Mouse (Mus musculus) spleen, embryonic (tissue): Measurements from ENCODE around the gene Eftud2.

ENCODE experiments used
- CTCF ChIA-PET: fragments of 350-600 bp; sonication (Branson Sonifier 250); formaldehyde crosslinking; loops from one replicate; lab custom pipeline; 2022; lab: Charles Lee

The Eftud2 gene

DNA sequence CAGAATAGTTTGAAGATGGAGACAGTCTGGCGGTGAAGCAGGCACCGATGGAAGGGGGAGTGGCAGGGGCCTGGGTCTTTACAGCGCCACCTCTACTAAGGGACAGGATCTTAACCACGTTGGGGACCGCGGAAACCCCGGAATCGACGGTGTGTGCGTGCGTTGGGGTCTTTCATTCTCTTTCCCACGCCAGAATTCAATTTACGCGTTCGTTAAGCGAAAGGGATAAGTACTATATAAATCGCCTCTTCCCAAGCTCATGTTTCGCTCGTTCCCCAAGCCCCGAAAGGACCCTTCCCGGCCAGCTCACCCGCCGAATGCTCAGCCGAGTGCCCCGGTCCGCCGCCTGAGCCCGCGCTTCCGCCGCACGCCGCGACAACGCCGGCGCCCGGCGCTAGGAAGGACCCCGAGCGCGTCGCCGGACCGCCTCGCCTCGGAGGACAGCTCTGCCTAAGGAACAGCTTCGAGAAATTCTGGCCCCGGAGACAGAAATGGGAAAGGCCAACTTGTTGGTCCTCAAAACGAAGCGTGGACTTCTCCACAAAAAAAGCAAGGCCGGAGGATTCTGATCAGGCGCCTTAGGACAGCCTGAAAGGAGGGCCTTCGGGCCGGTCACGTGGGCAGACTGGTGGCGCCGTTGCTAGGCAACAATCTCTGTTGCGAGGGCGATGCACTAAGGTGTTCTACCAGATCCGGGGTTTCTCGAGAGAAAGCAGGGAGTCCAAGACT lies at the start of gene Eftud2, which contains the start of gene Ccdc103:
Eftud2 (minus strand) TSS at position 401 of the 729 bp plus-strand sequence.
Ccdc103 (plus strand) TSS at position 620 of the 729 bp plus-strand sequence.
- CTCF ChIA-PET = interaction anchor here (0.8 kb wide), 1 partner anchor 10 kb away, joined by 4 read pairs; no protein-coding TSS in a partner anchor

DNA sequence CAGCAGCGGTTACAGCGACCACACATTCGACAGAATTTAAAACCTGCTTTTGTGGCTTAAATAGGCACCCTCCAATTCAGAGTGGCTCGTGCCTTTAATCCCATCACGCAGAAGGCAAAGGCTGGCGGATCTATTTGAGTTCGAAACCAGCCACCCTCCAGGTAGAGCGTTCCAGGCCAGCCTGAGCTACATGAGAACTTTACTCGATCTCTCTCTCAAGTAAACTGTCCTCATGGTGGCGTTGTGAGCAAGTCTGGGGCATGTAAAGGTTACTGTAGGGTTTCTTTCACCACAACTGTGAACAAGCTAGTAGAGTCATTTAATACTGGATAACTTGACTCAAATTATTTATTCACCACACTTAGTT lies 44.5 kb upstream of the Eftud2 start:
- CTCF ChIA-PET = interaction anchor here (0.6 to 0.7 kb wide), 5 partner anchors 48 to 1224 kb away, joined by 3 to 5 read pairs (median 4); no protein-coding TSS in a partner anchor

DNA sequence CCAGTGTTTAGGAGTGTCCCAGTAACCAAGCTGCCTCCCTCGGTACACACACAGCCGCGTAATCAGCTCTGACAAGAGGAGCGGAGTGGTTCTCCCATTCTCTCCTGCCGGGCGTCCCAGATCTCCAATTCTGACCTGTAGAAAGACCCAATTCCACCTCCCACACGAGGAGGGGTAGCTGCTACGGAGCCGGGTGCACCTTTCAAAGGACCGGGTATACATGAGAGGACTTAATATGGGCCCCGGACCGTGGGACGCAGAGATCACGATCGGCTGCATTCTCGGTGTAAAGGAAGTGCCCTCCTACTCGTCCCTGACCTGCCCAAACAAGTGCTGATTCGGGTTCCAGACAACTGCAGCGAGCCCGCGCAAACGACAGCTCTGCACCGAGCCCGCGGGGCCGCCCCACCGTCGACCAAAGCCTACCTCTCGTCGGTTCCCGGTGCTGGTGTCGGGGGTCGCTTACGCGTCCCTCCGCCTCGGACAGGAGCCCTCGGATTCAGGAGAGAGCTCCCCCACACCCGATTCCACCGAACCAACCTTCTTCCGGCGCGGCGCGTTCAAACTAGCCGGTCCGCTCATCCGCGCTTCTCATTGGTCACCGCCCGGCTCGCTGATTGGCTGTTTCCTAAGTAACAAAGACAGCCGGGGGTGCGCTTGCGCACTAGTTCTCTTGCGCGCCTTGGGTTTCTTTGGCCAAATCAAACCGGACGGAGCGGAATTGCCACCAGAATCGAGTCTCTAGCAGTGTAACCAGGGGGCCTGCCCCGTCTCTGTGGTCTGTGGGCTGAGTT lies 44.0 kb upstream of the Eftud2 start, which contains the start of gene Kif18b:
Kif18b (minus strand) TSS at position 568 of the 794 bp plus-strand sequence.
- CTCF ChIA-PET = interaction anchor here (0.6 kb wide), 2 partner anchors 48 to 1139 kb away, joined by 4 to 5 read pairs; no protein-coding TSS in a partner anchor

DNA sequence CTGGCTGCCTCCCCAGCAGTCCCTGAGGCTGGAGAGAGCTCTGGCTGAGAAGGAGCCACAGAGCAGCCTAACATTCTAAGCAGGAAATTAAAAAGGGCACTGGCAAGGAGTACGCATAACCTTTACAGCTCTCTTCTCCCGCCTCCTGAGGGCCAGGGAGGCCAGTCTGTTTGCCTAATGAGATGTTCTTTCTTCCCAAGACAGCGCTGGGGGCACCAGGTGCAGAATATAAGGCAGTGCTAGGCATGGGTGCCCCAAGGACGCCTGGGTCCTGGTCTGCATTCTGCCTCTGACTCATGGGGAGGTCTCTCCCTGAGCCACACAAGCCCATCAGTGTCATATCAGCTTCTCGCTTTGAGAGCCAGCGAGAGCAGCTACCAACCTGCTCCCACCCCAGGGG lies 40.7 kb upstream of the Eftud2 start:
- CTCF ChIA-PET = no interaction called here

DNA sequence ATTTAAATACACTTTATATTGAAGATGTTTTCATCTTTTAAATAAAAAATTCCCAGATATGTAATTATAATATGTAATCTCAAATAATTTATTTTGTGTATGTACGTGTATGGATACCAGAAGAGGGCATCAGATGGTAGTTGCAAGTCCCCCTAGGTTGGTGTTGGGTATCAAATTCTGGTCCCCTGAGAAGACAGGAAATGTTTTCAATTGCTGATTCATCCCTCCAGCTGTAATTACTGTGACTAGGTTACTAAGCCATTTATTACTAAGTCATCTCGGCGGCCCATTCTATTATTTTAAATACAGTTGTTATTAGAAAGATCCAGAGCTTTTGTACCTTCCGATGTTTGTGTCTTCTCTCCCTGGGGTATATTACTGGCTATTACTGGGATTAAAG lies 37.3 kb upstream of the Eftud2 start:
- CTCF ChIA-PET = no interaction called here

DNA sequence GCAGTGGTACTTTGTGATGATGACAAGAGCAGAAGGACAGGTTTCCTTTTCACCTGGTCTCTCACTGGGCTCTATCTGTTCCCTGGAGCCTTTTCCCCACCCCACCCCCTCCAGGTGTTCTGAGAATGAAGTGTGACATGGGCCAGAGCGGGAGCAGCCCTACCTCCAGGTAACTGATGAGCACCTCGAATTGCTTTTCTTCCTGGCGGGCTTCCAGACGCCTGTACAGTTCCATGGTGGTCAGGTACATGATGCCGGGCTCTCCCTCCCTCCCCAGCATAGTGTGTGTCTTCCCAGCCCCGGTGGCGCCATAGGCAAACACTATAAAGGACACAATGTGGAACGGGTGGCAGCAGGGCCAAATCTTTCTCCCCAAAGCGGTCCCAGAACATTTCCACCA lies 34.6 kb upstream of the Eftud2 start:
- CTCF ChIA-PET = no interaction called here

DNA sequence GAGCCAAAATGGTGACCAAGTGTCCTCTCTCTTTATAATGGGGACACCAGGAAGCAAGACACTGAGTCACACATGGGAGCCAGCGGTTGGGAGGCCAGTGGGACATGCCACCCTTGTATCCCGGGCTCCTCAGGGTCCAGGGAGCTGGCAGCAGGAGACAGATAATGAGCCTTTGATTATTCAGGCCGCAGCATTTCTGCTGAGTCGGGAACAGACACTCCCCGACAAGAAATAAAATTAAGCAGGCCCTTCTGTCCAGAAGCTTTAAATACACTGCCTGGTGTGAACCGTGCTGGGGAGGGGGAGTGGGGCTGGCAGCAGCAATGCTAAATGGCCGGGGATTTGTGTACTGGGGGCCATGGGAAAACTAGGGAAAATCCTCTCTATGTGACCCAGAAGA lies 30.6 kb upstream of the Eftud2 start:
- CTCF ChIA-PET = no interaction called here

DNA sequence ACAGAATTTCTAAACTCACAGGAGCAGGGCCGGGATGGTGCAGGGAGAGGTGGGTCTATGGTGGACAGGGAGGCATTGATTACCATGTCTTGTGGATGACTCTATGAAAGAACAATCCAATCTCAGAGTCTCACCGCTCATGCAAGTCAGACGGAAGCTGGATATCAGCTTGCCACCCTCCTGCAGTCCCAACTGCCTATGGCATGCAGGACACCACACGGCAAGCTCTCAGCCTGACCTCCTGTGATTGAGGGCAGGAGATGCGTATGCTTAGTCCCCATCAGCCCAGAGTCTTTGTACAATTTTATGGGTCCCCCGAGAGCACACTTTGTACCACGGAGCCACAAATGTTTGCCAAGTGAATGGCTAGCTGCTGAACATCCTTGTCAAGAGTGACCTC lies 22.9 kb upstream of the Eftud2 start:
- CTCF ChIA-PET = no interaction called here

DNA sequence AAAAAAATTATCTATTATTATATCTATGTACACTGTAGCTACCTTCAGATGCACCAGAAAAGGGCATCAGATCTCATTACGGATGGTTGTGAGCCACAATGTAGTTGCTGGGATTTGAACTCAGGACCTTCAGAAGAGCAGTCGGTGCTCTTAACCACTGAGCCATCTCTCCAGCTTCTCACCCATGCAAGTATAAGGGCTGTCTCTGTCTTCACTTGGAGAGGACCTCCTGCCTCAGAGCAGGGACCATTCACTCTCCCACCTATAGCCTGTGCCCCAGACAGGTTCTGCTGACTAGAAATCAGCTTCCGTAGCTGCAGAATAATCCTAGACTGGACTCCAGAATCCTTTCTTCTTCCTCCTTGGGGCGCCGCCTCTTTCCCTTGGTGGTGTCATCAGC lies 21.3 kb upstream of the Eftud2 start:
- CTCF ChIA-PET = no interaction called here

DNA sequence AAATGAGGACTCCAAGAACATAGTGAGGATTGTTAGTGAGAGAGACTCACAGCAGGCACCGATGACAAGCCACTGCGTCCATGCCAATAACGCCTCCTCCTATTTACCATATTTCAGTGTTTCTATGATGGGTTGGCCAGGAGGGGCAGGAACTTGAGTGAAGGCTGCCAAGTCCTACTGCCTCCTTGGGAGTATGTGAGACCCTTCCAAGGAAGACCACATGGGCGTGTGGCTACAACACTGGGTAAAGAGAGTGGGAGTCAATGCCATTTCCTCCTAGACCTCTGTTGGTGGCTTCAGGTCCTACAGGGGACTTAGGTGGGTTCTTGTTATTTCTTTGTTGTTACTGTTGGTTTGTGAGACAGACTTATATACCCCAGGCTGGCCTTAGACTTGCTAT lies 20.4 kb upstream of the Eftud2 start:
- CTCF ChIA-PET = no interaction called here

DNA sequence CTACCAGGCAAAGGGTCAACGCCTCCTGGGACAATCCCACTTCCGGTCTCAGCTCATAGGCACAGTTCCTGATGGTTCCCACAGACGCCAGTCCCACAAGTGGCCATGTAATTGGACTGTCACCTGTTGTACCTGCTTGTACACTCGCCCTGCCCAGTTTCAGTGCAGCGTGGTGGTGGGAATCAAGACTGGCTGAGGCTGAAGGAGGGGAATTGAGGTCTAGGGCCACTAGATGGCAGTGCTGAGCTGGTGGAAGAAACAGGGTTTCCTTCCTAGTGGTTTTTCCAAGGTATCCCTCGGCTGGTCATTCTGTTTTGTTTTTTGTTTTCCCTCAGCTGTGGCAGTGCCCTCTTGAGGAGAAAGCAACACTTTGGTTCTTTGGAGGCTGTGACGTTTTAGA lies 20.0 kb upstream of the Eftud2 start, which contains the start of gene Gfap:
Gfap (minus strand) TSS at position 150 of the 400 bp plus-strand sequence.
- CTCF ChIA-PET = interaction anchor here (0.6 to 0.7 kb wide), 2 partner anchors 91 to 93 kb away, joined by 3 to 5 read pairs; no protein-coding TSS in a partner anchor

DNA sequence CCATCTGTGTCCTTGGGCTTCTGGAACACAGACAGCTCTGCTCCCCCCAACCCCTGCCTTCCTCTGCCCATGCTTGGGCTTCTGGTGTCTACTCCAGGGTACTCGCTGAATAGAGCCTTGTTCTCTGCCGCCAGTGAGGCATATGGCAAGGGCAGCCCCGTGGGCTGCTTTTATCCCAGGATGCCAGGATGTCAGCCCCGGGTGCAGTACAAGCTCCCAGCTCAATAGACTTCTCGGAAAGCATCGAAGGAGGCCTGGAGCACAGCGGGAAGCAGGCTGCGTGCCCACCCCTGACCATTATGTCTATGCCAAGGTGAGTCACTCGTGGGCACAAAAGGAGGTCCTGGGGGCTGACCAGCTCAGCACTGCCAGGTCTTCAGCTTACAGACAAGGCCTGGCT lies 17.6 kb upstream of the Eftud2 start:
- CTCF ChIA-PET = no interaction called here

DNA sequence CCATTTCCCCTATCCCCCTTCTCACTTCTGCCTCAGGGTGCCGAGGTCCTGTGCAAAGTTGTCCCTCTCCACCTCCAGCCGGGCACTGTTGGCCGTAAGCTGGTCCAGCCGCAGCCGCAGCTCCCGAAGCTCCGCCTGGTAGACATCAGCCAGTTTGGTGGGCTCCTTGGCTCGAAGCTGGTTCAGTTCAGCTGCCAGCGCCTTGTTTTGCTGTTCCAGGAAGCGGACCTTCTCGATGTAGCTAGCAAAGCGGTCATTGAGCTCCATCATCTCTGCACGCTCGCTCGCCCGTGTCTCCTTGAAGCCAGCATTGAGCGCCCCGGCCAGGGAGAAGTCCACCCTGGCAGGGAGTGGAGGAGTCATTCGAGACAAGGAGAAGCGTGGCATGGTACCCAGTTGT lies 15.9 kb upstream of the Eftud2 start:
- CTCF ChIA-PET = no interaction called here

DNA sequence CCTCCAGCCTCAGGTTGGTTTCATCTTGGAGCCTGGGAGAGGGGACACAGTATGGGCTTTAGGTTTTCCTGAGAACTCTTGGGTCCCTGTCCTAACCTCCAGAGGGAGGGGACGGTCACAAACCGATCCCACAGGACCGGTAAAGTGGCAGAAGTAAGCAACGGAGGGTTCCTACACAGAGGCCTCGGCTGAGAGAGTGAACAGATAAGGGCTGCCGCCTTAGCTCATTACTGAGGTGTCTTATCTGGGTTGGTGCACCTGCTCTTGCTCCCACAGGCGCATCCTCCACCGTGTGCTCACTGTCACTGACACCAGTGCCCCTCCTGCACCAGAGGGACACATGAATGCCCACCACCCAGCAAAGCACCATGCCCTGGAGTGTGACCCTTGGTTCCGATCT lies 15.0 kb upstream of the Eftud2 start:
- CTCF ChIA-PET = no interaction called here

DNA sequence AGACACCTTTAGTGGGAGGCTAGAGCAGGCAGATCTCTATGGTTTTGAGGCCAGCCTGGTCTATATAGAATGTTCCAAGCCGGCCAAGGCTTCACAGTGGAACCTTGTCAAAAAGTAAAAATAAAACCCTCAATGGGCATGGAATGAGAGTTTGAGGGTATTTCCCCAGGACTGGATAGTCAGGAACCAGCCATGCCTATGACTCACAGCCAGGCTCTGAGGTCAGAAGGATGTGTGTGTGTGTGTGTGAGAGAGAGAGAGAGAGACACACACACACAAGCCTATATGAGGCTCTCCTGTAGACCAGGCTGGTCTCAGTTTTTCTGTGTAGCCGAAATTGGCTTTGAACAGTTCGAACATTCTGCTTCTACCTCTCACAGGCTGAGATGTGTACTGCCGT lies 13.9 kb upstream of the Eftud2 start:
- CTCF ChIA-PET = no interaction called here

DNA sequence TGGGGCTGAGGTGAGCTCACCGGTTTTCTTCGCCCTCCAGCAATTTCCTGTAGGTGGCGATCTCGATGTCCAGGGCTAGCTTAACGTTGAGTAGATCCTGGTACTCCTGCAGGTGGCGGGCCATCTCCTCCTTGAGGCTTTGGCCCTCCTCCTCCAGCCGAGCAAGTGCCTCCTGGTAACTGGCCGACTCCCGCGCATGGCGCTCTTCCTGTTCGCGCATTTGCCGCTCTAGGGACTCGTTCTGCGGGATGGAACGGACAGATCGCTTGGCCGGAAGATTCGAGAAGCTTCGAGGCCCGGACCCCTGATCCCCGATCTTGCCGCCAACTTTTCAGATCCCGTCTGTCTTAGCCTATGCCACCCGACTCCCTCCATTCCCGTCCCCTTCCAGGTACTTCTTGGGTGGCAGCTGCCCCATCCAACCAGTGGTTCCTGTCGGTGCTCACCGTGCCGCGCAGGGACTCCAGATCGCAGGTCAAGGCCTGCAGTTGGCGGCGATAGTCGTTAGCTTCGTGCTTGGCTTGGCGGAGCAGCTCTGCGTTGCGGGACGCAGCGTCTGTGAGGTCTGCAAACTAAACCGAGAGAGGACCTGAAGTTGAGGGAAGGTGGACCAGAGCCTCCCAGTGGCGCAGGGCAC lies 12.3 kb upstream of the Eftud2 start:
- CTCF ChIA-PET = interaction anchor here (0.5 kb wide), 1 partner anchor 40 kb away, joined by 5 read pairs; no protein-coding TSS in a partner anchor

DNA sequence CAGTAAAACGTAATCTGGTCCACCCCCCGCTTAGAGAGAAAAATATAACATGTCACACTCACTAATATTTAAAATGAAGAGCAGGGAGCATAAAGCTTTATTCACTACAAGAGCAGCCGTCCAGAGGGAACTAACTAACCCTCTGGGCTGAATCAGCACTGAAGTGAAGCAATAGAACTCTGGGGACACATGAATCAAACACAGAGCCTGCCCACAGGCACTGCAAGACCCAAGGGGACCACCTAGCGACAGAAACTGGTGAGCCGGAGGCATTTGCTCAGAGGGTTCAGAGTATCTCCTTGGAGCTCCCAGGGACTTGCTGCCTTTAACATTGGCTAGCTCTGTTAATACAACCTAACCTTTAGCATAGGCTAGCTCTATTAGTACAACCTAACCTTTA lies 9.3 kb upstream of the Eftud2 start:
- CTCF ChIA-PET = no interaction called here

DNA sequence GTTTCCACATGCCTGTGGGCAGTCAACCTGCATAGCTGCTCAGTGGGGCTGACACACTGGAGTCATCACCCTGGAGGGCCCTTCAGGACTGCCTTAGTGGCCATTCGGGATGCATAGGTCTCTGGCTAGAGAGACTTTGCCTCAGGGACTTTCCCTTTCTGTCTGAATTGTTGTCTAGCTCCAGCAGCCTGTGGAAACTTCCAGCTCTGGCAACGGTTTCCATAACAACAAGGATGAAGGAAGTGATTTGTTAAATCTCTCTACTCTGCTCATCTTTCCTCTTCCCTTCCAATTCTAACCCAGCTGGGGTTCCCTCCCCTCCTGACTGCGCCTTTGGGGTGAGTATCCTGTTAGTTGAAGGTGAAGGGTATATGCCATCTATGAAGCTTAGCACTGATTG lies 7.3 kb upstream of the Eftud2 start:
- CTCF ChIA-PET = no interaction called here

DNA sequence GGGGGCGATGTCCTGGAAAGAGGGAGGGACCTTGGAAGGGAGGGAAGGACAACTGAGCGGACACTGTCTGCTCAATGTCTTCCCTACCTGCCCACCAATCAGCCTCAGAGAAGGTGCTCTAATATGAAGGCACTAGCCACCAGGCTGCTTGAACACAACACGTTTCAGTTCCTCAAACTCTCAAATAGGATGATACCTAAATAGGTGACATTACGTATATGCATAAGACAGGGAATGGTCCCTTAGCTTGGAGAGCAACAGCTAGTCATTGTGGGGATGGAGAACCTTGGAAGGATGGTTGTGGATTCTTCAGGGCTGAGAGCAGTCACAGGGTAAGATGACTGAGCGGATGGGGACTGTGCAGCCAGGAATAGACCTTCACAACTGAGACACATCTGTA lies 6.6 kb upstream of the Eftud2 start:
- CTCF ChIA-PET = interaction anchor here (0.6 kb wide), 1 partner anchor 31 kb away, joined by 3 read pairs; no protein-coding TSS in a partner anchor

DNA sequence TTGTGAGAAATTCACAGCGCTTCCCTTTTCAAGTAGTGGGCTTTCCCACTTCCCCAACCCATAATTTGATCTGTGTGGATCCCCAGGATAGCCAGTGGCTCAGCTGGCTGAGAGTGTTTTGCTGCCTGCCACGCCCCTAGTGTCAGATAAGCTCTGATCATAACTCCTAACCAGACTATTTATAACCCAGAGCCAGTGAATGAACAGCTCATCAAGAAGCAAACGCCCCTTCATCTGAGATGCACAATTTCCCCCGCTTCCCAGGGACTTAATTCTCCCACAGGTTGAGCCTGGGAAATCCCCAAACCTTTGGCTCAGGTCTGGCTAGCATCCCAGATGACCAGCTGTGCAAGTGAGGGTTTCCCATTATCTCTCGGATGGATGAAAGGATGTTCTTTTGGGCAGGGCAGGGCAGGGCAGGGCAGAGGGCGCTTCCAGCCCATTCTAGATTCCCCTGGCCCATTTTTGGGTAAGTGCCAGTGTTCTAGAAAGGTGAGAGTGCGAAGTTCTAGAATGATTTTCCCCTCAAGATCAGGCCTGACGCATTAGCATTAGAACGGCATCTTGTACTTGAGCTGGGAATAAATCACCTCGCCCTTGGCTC lies 3.9 kb upstream of the Eftud2 start, which contains the start of gene Fam187a:
Fam187a (plus strand) TSS at position 554 of the 604 bp plus-strand sequence.
- CTCF ChIA-PET = no interaction called here
